Mouse (Mus musculus) neural tube, embryonic 12.5 days (tissue): Measurements from ENCODE around the gene Actbl2. TPM values are rescaled to one million over a fixed set of nuclear protein-coding genes. Genes with fewer than 3 reads are reported as not detected.

Source experiments
- ATAC-seq: fragments of 200-750 bp; cut with Nextera tagmentation; 2 replicates; pipeline ENCODE4 v1.8.0; 2017; ENCODE audit warnings: low read depth, mild to moderate bottlenecking, moderate TSS enrichment, moderate library complexity; ENCODE audit not compliant: low FRiP score
- H3K27ac ChIP-seq: fragments of 300-500 bp; sonication (generic); 2 replicates; pipeline ENCODE4 v1.5.1; 2016
- H3K27me3 ChIP-seq: fragments of 300-500 bp; sonication (generic); replicated peaks from 2 replicates; pipeline ENCODE4 v1.6.1; 2016; ENCODE audit warnings: mild to moderate bottlenecking
- H3K36me3 ChIP-seq: fragments of 300-500 bp; sonication (generic); 2 replicates; pipeline ENCODE4 v1.6.1; 2016; ENCODE audit warnings: mild to moderate bottlenecking
- H3K4me1 ChIP-seq: fragments of 300-500 bp; sonication (generic); 2 replicates; pipeline ENCODE4 v1.6.1; 2016
- H3K4me2 ChIP-seq: fragments of 300-500 bp; sonication (generic); replicated peaks from 2 replicates; pipeline ENCODE4 v1.6.1; 2016; ENCODE audit warnings: mild to moderate bottlenecking
- H3K4me3 ChIP-seq: fragments of 300-500 bp; sonication (generic); 2 replicates; pipeline ENCODE4 v1.5.1; 2016
- H3K9ac ChIP-seq: fragments of 300-500 bp; sonication (generic); 2 replicates; pipeline ENCODE4 v1.6.1; 2016; ENCODE audit warnings: mild to moderate bottlenecking
- H3K9me3 ChIP-seq: fragments of 300-500 bp; sonication (generic); 2 replicates; pipeline ENCODE4 v1.6.1; 2016; ENCODE audit warnings: mild to moderate bottlenecking
- WGBS: fragments of 180-500 bp; shearing (Covaris S2); methylation state at CpG from one replicate; pipeline ENCODE4 v1.1.7; 2016; 5-methylcytosine and 5-hydroxymethylcytosine counted together
- polyA plus RNA-seq: library from polyadenylated mRNA; unstranded; fragments of >200 nt; fragmentation: Nextera tagmentation; extraction: Ambion mirVana; gene quantifications from 2 replicates; pipeline ENCODE4 v1.2.1, GENCODE M21; 2016

Gene Actbl2
- polyA plus RNA-seq, 1 experiment from 2014 or later, result not detected

GRCm38 (mm10) chr13:111304736-111305135 is 49.9 kb downstream of the Actbl2 start:
- H3K9ac ChIP-seq, result no peak overlapping the region
- WGBS, result 88% methylated on average over 5 of the region's 5 CpGs
- H3K4me2 ChIP-seq, result no peak overlapping the region
- H3K27ac ChIP-seq, result no peak overlapping the region
- no peak overlapping the region for H3K4me3 ChIP-seq
- ATAC-seq, result no peak
- H3K36me3 ChIP-seq, result no peaks in the 10 kb centered on the region
- no peaks in the 10 kb centered on the region for H3K27me3 ChIP-seq
- no peaks in the 10 kb centered on the region for H3K9me3 ChIP-seq
- H3K4me1 ChIP-seq, result no peaks in the 10 kb centered on the region

Other genes starting within 250 kb of the Actbl2 start
- gene Gpbp1, start 235.1 kb downstream of the Actbl2 start, polyA plus RNA-seq, result 111 and 119 TPM in 2 replicates